Mouse (Mus musculus): Measurements from ENCODE around the gene BC030867. TPM values are rescaled to one million over a fixed set of nuclear protein-coding genes. Genes with fewer than 3 reads are reported as not detected.

Gene BC030867
- polyA plus RNA-seq (2014; fragmentation: Nextera tagmentation; extraction: Ambion mirVana), result 18.2 and 22.9 TPM in 2 replicates

DNA sequence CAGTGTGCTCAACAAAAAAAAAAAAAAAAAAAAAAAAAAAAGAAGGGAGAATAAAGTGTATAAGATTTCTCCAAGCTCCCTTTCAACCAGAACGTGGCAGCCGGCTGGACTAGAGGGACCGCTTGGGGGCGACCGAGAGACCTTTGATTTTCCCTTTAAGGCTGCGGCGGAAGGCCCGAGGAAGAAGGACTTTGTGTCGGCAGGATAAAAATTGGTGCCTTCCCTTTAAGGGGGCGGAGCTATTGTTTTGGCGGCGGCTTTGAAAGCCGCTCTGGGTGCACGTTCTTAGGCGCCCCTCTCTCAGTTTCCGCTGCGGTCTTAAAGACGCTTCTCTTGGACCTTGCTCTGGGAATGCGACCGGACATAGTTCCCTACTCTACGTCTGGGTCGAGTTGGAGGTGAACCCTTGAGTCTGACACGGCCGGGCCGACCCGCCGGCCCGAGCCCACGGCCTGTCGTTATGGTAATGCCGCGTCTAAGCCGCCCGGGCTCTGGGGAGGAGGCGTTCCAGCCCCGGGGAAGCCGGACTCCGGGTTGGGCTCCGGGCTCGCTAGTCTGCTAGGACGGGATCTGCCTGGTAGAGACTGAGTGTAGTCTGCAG lies at the start of gene BC030867:
BC030867 (plus strand) TSS at position 253 of the 601 bp plus-strand sequence.
- peak within 1 kb of the TSS; percentile 56; the same call in 1 of the 2 replicates for H3K27ac ChIP-seq (ENCODE audit: low read depth, low read length)
- peak within 1 kb of the TSS; percentile 81 for H3K4me2 ChIP-seq (replicated peaks; ENCODE audit: low read depth, low read length)
- H3K4me1 ChIP-seq (ENCODE audit: control insufficient read depth, insufficient read depth, low read length), result peaks cover 5% of the 10 kb centered on the region; the same call in 1 of the 2 replicates
- peak; percentile 73 for ATAC-seq (ENCODE audit: low FRiP score, low TSS enrichment)
- peaks cover 19% of the 10 kb centered on the region for H3K36me3 ChIP-seq (ENCODE audit: control insufficient read depth, insufficient read depth, low read length)
- WGBS, result under 1% methylated on average over 40 of the region's 41 CpGs
- peak within 1 kb of the TSS; percentile 77 for H3K9ac ChIP-seq (ENCODE audit: low read depth, low read length)
- no peaks in the 10 kb centered on the region for H3K27me3 ChIP-seq (ENCODE audit: control insufficient read depth, insufficient read depth, low read length)
- no peaks in the 10 kb centered on the region for H3K9me3 ChIP-seq (ENCODE audit: control insufficient read depth, low read length)
- peak within 1 kb of the TSS; percentile 80 for H3K4me3 ChIP-seq (ENCODE audit: low read length)

- no peak for ATAC-seq (ENCODE audit: low FRiP score, low TSS enrichment)
- 43% methylated on average over 9 of the region's 9 CpGs for WGBS
- H3K27me3 ChIP-seq (ENCODE audit: control insufficient read depth, insufficient read depth, low read length), result no peaks in the 10 kb centered on the region
- H3K36me3 ChIP-seq (ENCODE audit: control insufficient read depth, insufficient read depth, low read length), result peaks cover 85% of the 10 kb centered on the region
- no peak overlapping the region for H3K27ac ChIP-seq (ENCODE audit: low read depth, low read length)
- H3K9me3 ChIP-seq (ENCODE audit: control insufficient read depth, low read length), result no peaks in the 10 kb centered on the region
- H3K4me3 ChIP-seq (ENCODE audit: low read length), result no peak overlapping the region
- H3K4me1 ChIP-seq (ENCODE audit: control insufficient read depth, insufficient read depth, low read length), result no peaks in the 10 kb centered on the region; the same call in 1 of the 2 replicates
- no peak overlapping the region for H3K9ac ChIP-seq (ENCODE audit: low read depth, low read length)
- no peak overlapping the region for H3K4me2 ChIP-seq (replicated peaks; ENCODE audit: low read depth, low read length)
Measured at GRCm38 (mm10) chr11:102199856-102200255, 48.8 kb upstream of the BC030867 start.

GRCm38 (mm10) chr11:102201408-102201821 lies 47.3 kb upstream of the BC030867 start:
- Histone ChIP-seq H3K27ac (ENCODE audit: low read depth, low read length) (no peak overlapping the region), H3K36me3 (ENCODE audit: control insufficient read depth, insufficient read depth, low read length) (peaks cover 80% of the 10 kb centered on the region), H3K4me2 (replicated peaks; ENCODE audit: low read depth, low read length) (no peak overlapping the region), H3K9me3 (ENCODE audit: control insufficient read depth, low read length) (no peaks in the 10 kb centered on the region), H3K9ac (ENCODE audit: low read depth, low read length) (no peak overlapping the region), H3K4me3 (ENCODE audit: low read length) (no peak overlapping the region), H3K27me3 (ENCODE audit: control insufficient read depth, insufficient read depth, low read length) (no peaks in the 10 kb centered on the region), H3K4me1 (ENCODE audit: control insufficient read depth, insufficient read depth, low read length) (no peaks in the 10 kb centered on the region; the same call in 1 of the 2 replicates)
- ATAC-seq (ENCODE audit: low FRiP score, low TSS enrichment), result 0 out of 2 replicates have a peak, but pooled peaks have one; percentile 3
- 79% methylated on average over 12 of the region's 12 CpGs for WGBS

DNA sequence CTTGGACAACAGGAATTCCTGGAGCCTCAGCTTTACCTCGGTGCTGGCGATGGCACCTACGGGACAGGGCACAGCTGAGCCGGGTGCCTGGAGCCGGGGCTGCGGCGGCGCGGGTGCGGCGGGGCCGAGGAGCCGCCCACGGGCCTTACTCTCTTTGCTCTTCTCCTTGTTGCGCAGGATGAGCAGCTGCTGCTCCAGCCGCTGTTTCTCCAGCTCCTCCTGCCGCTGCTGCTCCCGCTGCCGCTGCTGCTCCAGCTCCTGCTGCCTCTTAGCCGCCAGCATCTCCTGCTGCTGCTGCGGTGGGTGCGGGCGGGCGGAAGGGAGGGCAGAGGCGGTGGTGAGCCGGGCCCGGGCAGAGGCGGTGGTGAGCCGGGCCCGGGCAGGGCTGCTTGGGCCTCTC lies 42.2 kb upstream of the BC030867 start:
- peaks cover 26% of the 10 kb centered on the region for H3K4me1 ChIP-seq (ENCODE audit: control insufficient read depth, insufficient read depth, low read length)
- H3K4me2 ChIP-seq (replicated peaks; ENCODE audit: low read depth, low read length), result no peak overlapping the region
- no peaks in the 10 kb centered on the region for H3K9me3 ChIP-seq (ENCODE audit: control insufficient read depth, low read length)
- no peaks in the 10 kb centered on the region for H3K27me3 ChIP-seq (ENCODE audit: control insufficient read depth, insufficient read depth, low read length)
- no peak overlapping the region for H3K27ac ChIP-seq (ENCODE audit: low read depth, low read length)
- WGBS, result 78% methylated on average over 29 of the region's 30 CpGs
- no peak overlapping the region for H3K4me3 ChIP-seq (ENCODE audit: low read length)
- ATAC-seq (ENCODE audit: low FRiP score, low TSS enrichment), result no peak
- H3K9ac ChIP-seq (ENCODE audit: low read depth, low read length), result no peak overlapping the region
- peaks cover 43% of the 10 kb centered on the region for H3K36me3 ChIP-seq (ENCODE audit: control insufficient read depth, insufficient read depth, low read length)

DNA sequence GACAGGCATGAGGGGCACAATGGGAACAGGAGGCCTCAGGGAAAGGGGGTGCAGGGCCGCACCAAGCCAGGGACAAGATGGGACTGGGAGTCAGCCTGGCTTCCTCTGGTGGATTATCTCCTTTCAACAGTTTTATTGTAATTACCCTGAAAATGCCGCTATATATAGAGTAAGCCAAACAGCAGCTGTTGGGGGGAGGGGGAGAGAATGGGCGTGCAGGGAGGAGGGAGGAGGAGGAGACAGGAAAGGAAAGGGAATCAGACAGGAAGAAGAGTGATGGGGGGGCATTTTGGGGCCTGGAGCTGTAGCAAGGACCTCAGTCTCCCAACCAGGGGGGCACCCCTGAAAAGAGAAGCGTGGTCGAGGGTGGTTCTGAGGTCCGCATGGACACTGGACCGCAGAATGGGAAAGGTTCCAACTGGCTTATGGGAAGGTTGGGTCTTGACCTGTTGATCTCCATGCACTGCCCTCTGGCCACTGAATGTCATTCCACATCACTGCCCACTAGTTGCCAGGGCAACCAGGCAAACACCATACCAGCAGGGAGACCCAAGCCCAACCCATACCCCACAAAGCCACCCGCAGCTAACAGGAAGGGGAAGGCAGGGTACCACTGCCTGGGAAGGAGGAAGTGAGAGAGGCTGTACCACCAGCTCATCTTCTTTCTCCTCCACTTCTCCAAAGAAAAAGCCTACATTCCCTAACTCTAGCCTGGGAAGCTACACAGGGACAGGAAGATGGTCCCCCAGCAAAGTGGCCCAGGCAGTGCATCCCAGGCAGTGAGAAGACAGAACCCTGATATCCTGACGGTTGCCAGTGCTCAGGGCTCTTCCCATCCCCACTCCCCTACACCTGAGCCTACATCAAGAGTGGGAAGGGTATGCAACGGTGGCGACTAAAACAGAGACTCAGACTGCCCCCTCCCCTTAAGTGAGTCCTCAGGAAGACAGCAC lies 40.6 kb upstream of the BC030867 start:
- no peak overlapping the region for H3K4me2 ChIP-seq (replicated peaks; ENCODE audit: low read depth, low read length)
- no peaks in the 10 kb centered on the region for H3K27me3 ChIP-seq (ENCODE audit: control insufficient read depth, insufficient read depth, low read length)
- H3K27ac ChIP-seq (ENCODE audit: low read depth, low read length), result no peak overlapping the region

GRCm38 (mm10) chr11:102208846-102209245 lies 39.8 kb upstream of the BC030867 start:
- Histone ChIP-seq H3K4me2 (replicated peaks; ENCODE audit: low read depth, low read length) (no peak overlapping the region), H3K36me3 (ENCODE audit: control insufficient read depth, insufficient read depth, low read length) (peaks cover 22% of the 10 kb centered on the region; the same call in 1 of the 2 replicates), H3K4me3 (ENCODE audit: low read length) (no peak overlapping the region), H3K9ac (ENCODE audit: low read depth, low read length) (no peak overlapping the region), H3K27ac (ENCODE audit: low read depth, low read length) (no peak overlapping the region), H3K9me3 (ENCODE audit: control insufficient read depth, low read length) (no peaks in the 10 kb centered on the region), H3K27me3 (ENCODE audit: control insufficient read depth, insufficient read depth, low read length) (no peaks in the 10 kb centered on the region), H3K4me1 (ENCODE audit: control insufficient read depth, insufficient read depth, low read length) (peaks cover 38% of the 10 kb centered on the region)
- WGBS, result 40% methylated on average over 3 of the region's 4 CpGs
- ATAC-seq (ENCODE audit: low FRiP score, low TSS enrichment), result no peak

More for the DNA sequence above, 40.6 kb upstream of the BC030867 start:
- no peak for ATAC-seq (ENCODE audit: low FRiP score, low TSS enrichment)
- Histone ChIP-seq H3K4me3 (ENCODE audit: low read length) (no peak overlapping the region), H3K36me3 (ENCODE audit: control insufficient read depth, insufficient read depth, low read length) (peaks cover 27% of the 10 kb centered on the region; the same call in 1 of the 2 replicates), H3K9ac (ENCODE audit: low read depth, low read length) (no peak overlapping the region), H3K9me3 (ENCODE audit: control insufficient read depth, low read length) (no peaks in the 10 kb centered on the region), H3K4me1 (ENCODE audit: control insufficient read depth, insufficient read depth, low read length) (peaks cover 32% of the 10 kb centered on the region)
- WGBS, result 55% methylated on average over 11 of the region's 11 CpGs

- H3K36me3 ChIP-seq (ENCODE audit: control insufficient read depth, insufficient read depth, low read length), result peaks cover 13% of the 10 kb centered on the region; the same call in 1 of the 2 replicates
- H3K9me3 ChIP-seq (ENCODE audit: control insufficient read depth, low read length), result no peaks in the 10 kb centered on the region
- no peak overlapping the region for H3K27ac ChIP-seq (ENCODE audit: low read depth, low read length)
- H3K4me1 ChIP-seq (ENCODE audit: control insufficient read depth, insufficient read depth, low read length), result peaks cover 46% of the 10 kb centered on the region
- no peak overlapping the region for H3K9ac ChIP-seq (ENCODE audit: low read depth, low read length)
- H3K27me3 ChIP-seq (ENCODE audit: control insufficient read depth, insufficient read depth, low read length), result no peaks in the 10 kb centered on the region
- no peak overlapping the region for H3K4me2 ChIP-seq (replicated peaks; ENCODE audit: low read depth, low read length)
- 37% methylated on average over 2 of the region's 2 CpGs for WGBS
- no peak overlapping the region for H3K4me3 ChIP-seq (ENCODE audit: low read length)
- ATAC-seq (ENCODE audit: low FRiP score, low TSS enrichment), result no peak
Measured at GRCm38 (mm10) chr11:102209742-102210141, 38.9 kb upstream of the BC030867 start.

DNA sequence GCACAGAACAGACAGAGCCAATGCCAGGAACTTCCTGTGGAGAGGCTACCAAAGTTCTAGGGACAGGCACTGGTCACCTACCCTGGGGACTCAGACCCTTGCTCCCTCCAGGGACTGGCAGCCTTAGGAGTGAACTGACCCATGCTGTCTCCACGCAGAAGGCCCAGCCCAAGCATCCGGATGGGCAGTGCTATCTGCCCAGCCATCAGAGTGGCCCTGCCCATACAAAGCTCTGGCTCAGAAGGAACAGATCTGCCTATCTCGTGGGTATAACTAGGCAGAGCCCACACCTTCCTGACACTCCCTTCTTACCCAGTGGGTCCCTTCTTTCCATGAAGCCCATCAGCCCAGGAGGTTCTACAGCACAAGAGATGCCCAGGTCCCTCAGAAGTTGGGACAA lies 38.5 kb upstream of the BC030867 start:
- ATAC-seq (ENCODE audit: low FRiP score, low TSS enrichment), result no peak
- H3K36me3 ChIP-seq (ENCODE audit: control insufficient read depth, insufficient read depth, low read length), result peaks cover 13% of the 10 kb centered on the region; the same call in 1 of the 2 replicates
- peaks cover 50% of the 10 kb centered on the region for H3K4me1 ChIP-seq (ENCODE audit: control insufficient read depth, insufficient read depth, low read length)
- H3K9me3 ChIP-seq (ENCODE audit: control insufficient read depth, low read length), result no peaks in the 10 kb centered on the region
- no peak overlapping the region for H3K4me3 ChIP-seq (ENCODE audit: low read length)
- no peak overlapping the region for H3K9ac ChIP-seq (ENCODE audit: low read depth, low read length)
- H3K4me2 ChIP-seq (replicated peaks; ENCODE audit: low read depth, low read length), result no peak overlapping the region
- H3K27ac ChIP-seq (ENCODE audit: low read depth, low read length), result no peak overlapping the region
- H3K27me3 ChIP-seq (ENCODE audit: control insufficient read depth, insufficient read depth, low read length), result no peaks in the 10 kb centered on the region
- WGBS, result 74% methylated on average over 3 of the region's 3 CpGs

All from kidney, embryonic 14.5 days (tissue).